Mouse (Mus musculus) hindbrain, embryonic 14.5 days (tissue): ENCODE results near the gene Gmpr2. TPM values are rescaled to one million over a fixed set of nuclear protein-coding genes. Genes with fewer than 3 reads are reported as not detected.

Experiments used
- ATAC-seq: fragments of 200-750 bp; cut with Nextera tagmentation; 2 replicates; pipeline ENCODE4 v1.8.0; 2017; ENCODE audit warnings: moderate number of reproducible peaks, mild to moderate bottlenecking, moderate TSS enrichment, moderate library complexity; ENCODE audit not compliant: low FRiP score
- DNase-seq: peaks from one replicate; pipeline ENCODE4 v3.0.0-alpha.2; 2015; ENCODE audit warnings: low spot score
- H3K27ac ChIP-seq: fragments of 300-500 bp; sonication (generic); 2 replicates; pipeline ENCODE4 v1.5.1; 2014; ENCODE audit warnings: mild to moderate bottlenecking, moderate library complexity
- H3K27me3 ChIP-seq: fragments of 300-500 bp; sonication (generic); 2 replicates; pipeline ENCODE4 v1.6.1; 2014; ENCODE audit warnings: mild to moderate bottlenecking, low read length, mixed read lengths; ENCODE audit not compliant: control insufficient read depth, insufficient read depth
- H3K36me3 ChIP-seq: fragments of 300-500 bp; sonication (generic); replicated peaks from 2 replicates; pipeline ENCODE4 v1.6.1; 2014; ENCODE audit not compliant: control insufficient read depth, insufficient read depth
- H3K4me1 ChIP-seq: fragments of 300-500 bp; sonication (generic); replicated peaks from 2 replicates; pipeline ENCODE4 v1.6.1; 2014; ENCODE audit warnings: antibody characterized with exemption, low read length, mixed read lengths; ENCODE audit not compliant: control insufficient read depth, insufficient read depth
- H3K4me2 ChIP-seq: fragments of 300-500 bp; sonication (generic); replicated peaks from 2 replicates; pipeline ENCODE4 v1.6.1; 2014; ENCODE audit warnings: mild to moderate bottlenecking, moderate library complexity
- H3K4me3 ChIP-seq: fragments of 300-500 bp; sonication (generic); replicated peaks from 2 replicates; pipeline ENCODE4 v1.5.1; 2014; ENCODE audit warnings: mild to moderate bottlenecking, low read length
- H3K9ac ChIP-seq: fragments of 300-500 bp; sonication (generic); 2 replicates; pipeline ENCODE4 v1.6.1; 2014
- H3K9me3 ChIP-seq: fragments of 300-500 bp; sonication (generic); 2 replicates; pipeline ENCODE4 v1.6.1; 2016; ENCODE audit warnings: low read length; ENCODE audit not compliant: control insufficient read depth
- WGBS: fragments of 180-500 bp; shearing (Covaris S2); extraction: QIAGEN DNeasy Blood & Tissue Kit; methylation state at CpG from one replicate; pipeline ENCODE4 v1.1.7; 2014; 5-methylcytosine and 5-hydroxymethylcytosine counted together
- polyA plus RNA-seq: library from polyadenylated mRNA; unstranded; fragments of >200 nt; fragmentation: Nextera tagmentation; extraction: Ambion mirVana; gene quantifications from 2 replicates; pipeline ENCODE4 v1.2.1, GENCODE M21; 2014

Gene Gmpr2
- polyA plus RNA-seq, 1 experiment from 2014 or later: 35.8 TPM

DNA sequence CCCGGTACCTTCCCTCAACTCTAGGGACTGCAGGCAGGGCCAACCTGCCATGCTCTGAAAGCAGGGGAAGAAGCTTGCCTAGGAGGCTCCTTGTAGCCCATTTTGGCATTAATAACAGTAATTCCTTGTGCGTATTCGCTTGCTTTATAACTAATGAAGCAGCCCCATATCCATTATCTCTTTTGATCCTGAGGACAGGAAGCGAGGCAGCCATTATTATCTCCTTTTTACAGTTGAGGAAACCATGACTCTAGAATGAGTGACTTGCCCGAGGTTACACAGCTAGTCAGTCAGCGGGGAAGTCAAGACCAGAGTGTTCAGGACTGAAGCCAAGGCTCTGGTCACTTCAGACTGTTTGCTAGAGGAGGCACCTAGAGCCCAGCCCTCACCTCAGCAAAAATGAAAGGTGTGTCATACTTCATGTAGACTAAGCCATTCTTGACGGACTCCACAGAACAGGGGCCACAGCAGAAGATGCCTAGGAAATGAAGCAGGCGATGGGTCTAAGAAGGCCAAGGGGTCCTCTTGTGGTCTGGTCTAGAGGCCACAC lies 34.4 kb downstream of the Gmpr2 start:
- DNase-seq (no peak), ATAC-seq (no peak)
- Histone ChIP-seq H3K27me3 (no peaks in the 10 kb centered on the region), H3K36me3 (no peaks in the 10 kb centered on the region), H3K4me2 (no peak overlapping the region), H3K9ac (no peak overlapping the region), H3K9me3 (no peaks in the 10 kb centered on the region), H3K4me3 (no peak overlapping the region), H3K27ac (no peak overlapping the region), H3K4me1 (no peaks in the 10 kb centered on the region)
- 92% methylated on average over 8 of the region's 8 CpGs for WGBS

DNA sequence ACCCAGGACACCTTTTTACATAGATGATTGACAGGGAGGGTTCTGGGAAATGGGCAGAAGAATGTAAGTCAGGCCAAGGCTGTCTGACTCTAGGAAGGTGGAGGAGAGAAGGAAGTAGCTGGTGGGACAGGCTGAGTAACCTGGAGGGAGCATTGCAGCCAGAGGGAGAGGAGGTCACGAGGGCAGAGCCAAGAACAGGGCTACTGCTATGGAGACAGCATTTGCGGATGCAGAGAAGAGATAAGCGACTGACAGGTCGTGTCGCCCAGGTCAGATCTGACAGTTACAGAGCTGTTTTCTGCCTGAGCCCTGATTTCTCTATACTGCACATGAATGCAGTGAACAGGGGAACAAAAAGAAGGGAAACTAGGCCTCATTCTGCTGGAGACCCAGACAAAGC lies 35.7 kb downstream of the Gmpr2 start:
- Histone ChIP-seq H3K27ac (no peak overlapping the region), H3K9ac (no peak overlapping the region), H3K4me3 (no peak overlapping the region), H3K4me2 (no peak overlapping the region), H3K36me3 (no peaks in the 10 kb centered on the region), H3K4me1 (no peaks in the 10 kb centered on the region), H3K27me3 (no peaks in the 10 kb centered on the region), H3K9me3 (no peaks in the 10 kb centered on the region)
- ATAC-seq (no peak), DNase-seq (no peak)
- 85% methylated on average over 5 of the region's 5 CpGs for WGBS

DNA sequence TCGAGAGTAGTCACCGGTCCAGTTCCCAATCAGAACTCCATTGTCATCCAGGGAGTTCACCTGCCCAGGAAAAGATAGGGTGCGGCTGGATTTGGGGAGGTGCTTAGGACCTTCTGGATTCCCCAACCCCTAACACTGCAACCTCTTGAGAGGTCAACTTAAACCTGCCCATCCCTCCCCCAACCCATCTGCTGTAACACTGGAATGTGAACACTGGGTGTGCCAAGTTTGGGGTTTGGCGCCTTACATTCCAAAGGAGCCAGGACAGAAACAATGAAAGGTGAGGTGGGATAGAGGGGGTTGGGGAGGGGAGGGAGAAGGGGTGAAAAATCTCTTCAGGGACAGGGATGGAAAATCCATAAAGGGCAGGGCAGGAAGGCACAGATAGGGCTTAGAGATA lies 37.8 kb downstream of the Gmpr2 start:
- H3K9ac ChIP-seq: no peak overlapping the region
- no peak overlapping the region for H3K27ac ChIP-seq
- H3K4me1 ChIP-seq: no peaks in the 10 kb centered on the region
- ATAC-seq (0 out of 2 replicates have a peak, but pooled peaks have one; percentile 7), DNase-seq (no peak)
- peaks cover 11% of the 10 kb centered on the region; the same call in 1 of the 2 replicates for H3K27me3 ChIP-seq
- WGBS: 86% methylated on average over 4 of the region's 4 CpGs
- H3K4me3 ChIP-seq: no peak overlapping the region
- no peaks in the 10 kb centered on the region for H3K36me3 ChIP-seq
- H3K4me2 ChIP-seq: no peak overlapping the region
- H3K9me3 ChIP-seq: no peaks in the 10 kb centered on the region

DNA sequence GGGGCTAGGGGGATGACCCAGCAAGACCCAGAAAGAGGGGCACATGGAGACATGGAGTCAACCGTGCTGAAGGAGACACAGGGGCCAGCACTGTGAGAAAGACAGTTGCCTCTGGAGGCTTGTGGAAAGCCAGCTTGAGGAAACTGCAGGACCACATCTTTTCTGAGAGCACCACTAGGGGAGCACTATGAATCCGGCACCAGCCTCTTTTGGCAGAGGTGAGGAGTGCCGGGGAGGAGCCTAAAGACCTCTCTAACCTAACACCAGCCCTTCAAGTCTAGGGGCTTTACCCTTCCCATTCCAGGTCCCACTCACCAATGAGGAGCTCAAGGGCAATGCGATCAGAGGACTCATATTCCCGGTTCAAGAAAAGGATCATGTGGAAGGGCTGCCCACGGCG lies 40.0 kb downstream of the Gmpr2 start:
- no peaks in the 10 kb centered on the region for H3K4me1 ChIP-seq
- no peak overlapping the region for H3K4me2 ChIP-seq
- no peak for DNase-seq
- no peaks in the 10 kb centered on the region for H3K9me3 ChIP-seq
- no peak overlapping the region for H3K4me3 ChIP-seq
- H3K27me3 ChIP-seq: peaks cover 11% of the 10 kb centered on the region; the same call in 1 of the 2 replicates
- no peak for ATAC-seq
- WGBS: 80% methylated on average over 7 of the region's 7 CpGs
- no peak overlapping the region for H3K27ac ChIP-seq
- H3K36me3 ChIP-seq: peaks cover 8% of the 10 kb centered on the region
- no peak overlapping the region for H3K9ac ChIP-seq

DNA sequence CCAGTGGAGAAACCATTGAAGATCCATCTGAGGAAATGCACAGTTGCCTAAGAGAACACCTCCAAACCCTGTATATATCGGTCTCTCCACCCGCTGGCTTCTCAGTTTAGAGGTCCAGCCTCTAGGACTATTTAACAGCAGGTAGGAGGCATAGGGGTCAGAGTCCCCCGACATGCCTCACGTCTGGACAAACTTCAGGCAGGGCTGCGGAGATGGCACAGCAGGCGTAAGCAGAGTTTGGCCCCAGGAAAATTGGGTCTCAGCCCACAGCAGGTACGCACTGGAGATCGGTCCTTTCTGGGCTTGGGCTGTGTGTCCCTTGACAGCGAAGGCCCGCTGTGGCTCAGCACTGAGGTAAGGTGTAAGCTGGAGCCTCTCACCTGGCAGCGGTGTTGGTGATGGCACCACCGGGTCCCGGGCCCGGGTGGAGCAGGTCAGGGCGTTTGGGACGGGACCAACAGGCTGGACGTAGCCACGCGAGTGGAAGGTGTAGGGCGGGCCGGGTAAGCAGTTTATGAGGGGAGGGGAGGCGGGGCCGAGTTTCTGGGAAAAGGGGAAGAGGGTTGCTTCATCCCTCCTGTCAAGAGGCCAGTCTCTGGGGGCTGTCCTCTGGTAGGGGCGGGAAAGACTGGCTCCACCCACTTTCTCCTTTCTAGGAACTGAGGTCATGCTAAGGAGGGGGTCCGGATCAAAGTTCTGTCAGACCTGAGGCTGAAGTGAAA lies 41.4 kb downstream of the Gmpr2 start:
- no peak overlapping the region for H3K4me2 ChIP-seq
- H3K4me1 ChIP-seq: no peaks in the 10 kb centered on the region
- 16% methylated on average over 25 of the region's 25 CpGs for WGBS
- H3K36me3 ChIP-seq: peaks cover 22% of the 10 kb centered on the region
- H3K27me3 ChIP-seq: peaks cover 11% of the 10 kb centered on the region; the same call in 1 of the 2 replicates
- DNase-seq: no peak
- no peak overlapping the region for H3K27ac ChIP-seq
- no peaks in the 10 kb centered on the region for H3K9me3 ChIP-seq
- no peak overlapping the region for H3K9ac ChIP-seq
- ATAC-seq: no peak
- H3K4me3 ChIP-seq: no peak overlapping the region

DNA sequence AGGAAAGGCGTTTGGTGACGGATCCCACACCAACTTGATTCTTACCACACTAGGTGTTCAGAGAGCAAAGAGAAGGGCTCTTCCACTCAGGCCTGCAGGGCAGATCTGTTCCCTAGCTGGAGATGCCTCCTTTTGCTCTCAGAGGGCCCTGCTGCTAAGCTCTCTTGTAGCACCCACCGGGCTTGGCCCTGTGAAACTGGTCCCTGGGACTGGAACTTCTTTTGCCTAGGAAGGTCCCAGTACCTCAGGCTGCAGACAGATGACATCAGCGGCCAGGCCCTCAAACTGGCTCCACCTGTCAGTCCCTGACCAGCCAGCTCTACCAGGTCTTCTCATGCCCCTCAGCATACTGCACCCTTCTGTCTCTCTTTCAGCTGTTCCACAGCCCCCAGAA lies 42.0 kb downstream of the Gmpr2 start, which contains the start of gene Tgm1:
Gene Tgm1 (minus strand): TSS at position 198 of the 394 bp plus-strand sequence.
- DNase-seq: no peak
- H3K9ac ChIP-seq: no peak within 1 kb of the TSS
- 34% methylated on average over 4 of the region's 4 CpGs for WGBS
- H3K27me3 ChIP-seq: peaks cover 11% of the 10 kb centered on the region; the same call in 1 of the 2 replicates
- ATAC-seq: no peak
- H3K4me2 ChIP-seq: no peak within 1 kb of the TSS
- no peaks in the 10 kb centered on the region for H3K9me3 ChIP-seq
- H3K36me3 ChIP-seq: peaks cover 27% of the 10 kb centered on the region
- no peak within 1 kb of the TSS for H3K4me3 ChIP-seq
- no peak within 1 kb of the TSS for H3K27ac ChIP-seq
- no peaks in the 10 kb centered on the region for H3K4me1 ChIP-seq

DNA sequence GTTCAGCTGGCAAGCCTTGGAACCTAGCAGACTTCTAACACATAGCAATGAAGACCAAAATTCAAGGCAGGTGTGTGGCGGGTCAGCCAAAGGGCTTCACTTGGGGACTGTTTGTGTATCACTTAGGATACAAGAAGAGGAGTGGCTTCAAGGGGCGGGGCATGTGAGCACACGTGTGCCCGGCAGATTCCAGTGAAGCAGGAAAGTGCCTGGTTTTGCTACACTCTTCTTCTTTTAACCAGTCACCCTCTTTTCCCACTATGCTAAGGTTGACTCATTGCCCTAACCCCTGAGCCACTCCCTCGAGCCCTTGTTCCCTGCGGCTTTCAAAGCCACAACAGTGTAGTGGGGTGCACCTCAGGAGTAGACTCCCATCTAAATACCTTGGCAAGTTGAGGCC lies 43.2 kb downstream of the Gmpr2 start:
- Histone ChIP-seq H3K36me3 (peaks cover 36% of the 10 kb centered on the region), H3K27me3 (peaks cover 11% of the 10 kb centered on the region; the same call in 1 of the 2 replicates), H3K27ac (no peak overlapping the region), H3K4me1 (no peaks in the 10 kb centered on the region), H3K9ac (no peak overlapping the region), H3K4me3 (no peak overlapping the region), H3K9me3 (no peaks in the 10 kb centered on the region), H3K4me2 (no peak overlapping the region)
- ATAC-seq (no peak), DNase-seq (no peak)
- 47% methylated on average over 6 of the region's 6 CpGs for WGBS

DNA sequence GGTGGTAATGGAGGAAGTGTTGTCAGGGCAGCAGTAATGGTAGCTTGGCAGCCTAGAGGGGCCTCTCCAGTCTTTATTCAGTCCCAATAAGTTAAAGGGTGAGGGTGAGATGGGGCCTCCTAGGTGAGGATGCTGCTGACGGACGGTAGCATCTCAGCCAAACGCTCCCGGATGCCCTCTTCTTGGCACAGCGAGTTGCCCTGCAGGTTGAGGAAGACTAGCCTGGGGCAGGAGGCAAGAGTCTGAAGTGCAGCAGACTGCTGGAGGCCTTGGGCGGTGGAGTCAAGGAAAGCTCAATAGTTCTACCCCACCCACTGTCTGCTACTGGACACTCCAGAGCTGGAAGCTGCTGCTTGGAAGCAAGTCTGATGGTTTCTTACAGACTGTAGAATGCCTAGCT lies 44.5 kb downstream of the Gmpr2 start:
- 95% methylated on average over 6 of the region's 6 CpGs for WGBS
- H3K27ac ChIP-seq: no peak overlapping the region
- no peaks in the 10 kb centered on the region for H3K9me3 ChIP-seq
- ATAC-seq: no peak
- H3K9ac ChIP-seq: no peak overlapping the region
- peaks cover 5% of the 10 kb centered on the region; the same call in 1 of the 2 replicates for H3K4me1 ChIP-seq
- no peak overlapping the region for H3K4me3 ChIP-seq
- no peak for DNase-seq
- H3K27me3 ChIP-seq: peaks cover 11% of the 10 kb centered on the region; the same call in 1 of the 2 replicates
- H3K4me2 ChIP-seq: no peak overlapping the region
- H3K36me3 ChIP-seq: peaks cover 39% of the 10 kb centered on the region

DNA sequence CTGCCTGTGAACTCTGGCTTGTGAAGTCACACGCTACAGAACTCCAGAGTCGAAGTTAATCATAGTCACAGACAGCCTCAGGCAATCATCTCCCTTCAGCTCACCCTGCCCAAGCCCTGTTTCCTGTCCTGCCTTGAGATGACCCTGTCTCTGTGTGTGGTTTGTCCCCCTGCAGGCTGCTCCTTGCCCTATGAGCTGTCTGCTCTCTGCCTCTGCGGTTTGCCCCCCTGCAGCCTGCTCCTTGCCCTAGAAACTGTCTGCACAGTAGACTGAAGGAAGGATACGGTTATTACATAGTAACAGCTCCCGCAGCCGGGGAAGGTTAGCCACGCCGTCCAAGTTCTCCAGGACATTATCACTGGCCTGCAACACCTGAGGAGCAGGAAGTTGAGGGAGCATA lies 45.1 kb downstream of the Gmpr2 start:
- Histone ChIP-seq H3K27me3 (peaks cover 11% of the 10 kb centered on the region; the same call in 1 of the 2 replicates), H3K36me3 (peaks cover 39% of the 10 kb centered on the region), H3K4me1 (peaks cover 7% of the 10 kb centered on the region; the same call in 1 of the 2 replicates), H3K4me3 (no peak overlapping the region), H3K9ac (no peak overlapping the region), H3K9me3 (no peaks in the 10 kb centered on the region), H3K4me2 (no peak overlapping the region), H3K27ac (no peak overlapping the region)
- 89% methylated on average over 8 of the region's 8 CpGs for WGBS
- ATAC-seq (no peak), DNase-seq (no peak)
